Mouse (Mus musculus) CH12.LX (cell line): ENCODE results near the gene Tmprss6. TPM values are rescaled to one million over a fixed set of nuclear protein-coding genes. Genes with fewer than 3 reads are reported as not detected.
A peak's percentile ranks its signal among the peaks of the same experiment; 100 is the strongest.

Experiments used
- DNase-seq: peaks from one replicate; pipeline ENCODE4 v3.0.0-alpha.2; 2013; ENCODE audit errors: extremely low read depth
- H3K27ac ChIP-seq: 2 replicates; pipeline ENCODE4 v1.5.1; 2012; ENCODE audit warnings: low read depth, mild to moderate bottlenecking, control low read depth, moderate library complexity; ENCODE audit not compliant: insufficient read depth
- H3K27me3 ChIP-seq: replicated peaks from 2 replicates; pipeline ENCODE3; 2012; ENCODE audit warnings: inconsistent platforms
- H3K36me3 ChIP-seq, 2 experiments: replicated peaks in 1 of 2; 2 replicates each; pipeline versions ENCODE3 to v1.6.1; 2012; ENCODE audit warnings: inconsistent platforms in 1 of 2, low read length in 1 of 2, mild to moderate bottlenecking in 1 of 2, mixed read lengths in 1 of 2, moderate library complexity in 1 of 2; ENCODE audit not compliant: control insufficient read depth in 1 of 2, insufficient read depth in 1 of 2
- H3K4me1 ChIP-seq, 2 experiments: 2 replicates each; pipeline ENCODE4 v1.6.1; 2012; ENCODE audit warnings: inconsistent platforms in 1 of 2, moderate library complexity in 1 of 2; ENCODE audit not compliant: insufficient read depth in 2 of 2, control insufficient read depth in 1 of 2
- H3K4me2 ChIP-seq: 2 replicates; pipeline ENCODE4 v1.6.1; 2012; ENCODE audit warnings: low read depth, mild to moderate bottlenecking, control low read depth; ENCODE audit not compliant: poor library complexity, insufficient read depth, severe bottlenecking
- H3K4me3 ChIP-seq, 3 experiments: fragments of 150-350 bp in 1 of 3; sonication (generic) in 1 of 3; replicated peaks in 1 of 3; 2 replicates each; pipeline versions ENCODE3 to v1.5.1; 2011 to 2012; ENCODE audit warnings: low read depth in 2 of 3, low read length in 2 of 3, mild to moderate bottlenecking in 2 of 3, moderate library complexity in 2 of 3, control low read depth in 1 of 3, improper control_type of control experiment in 1 of 3, inconsistent platforms in 1 of 3, mixed read lengths in 1 of 3; ENCODE audit not compliant: poor library complexity in 1 of 3
- H3K79me2 ChIP-seq: replicated peaks from 2 replicates; pipeline ENCODE4 v1.6.1; 2012; ENCODE audit warnings: mild to moderate bottlenecking, moderate library complexity; ENCODE audit not compliant: control insufficient read depth, poor library complexity, insufficient read depth, severe bottlenecking; ENCODE audit errors: extremely low read depth
- H3K9ac ChIP-seq: 2 replicates; pipeline ENCODE4 v1.6.1; 2012; ENCODE audit warnings: low read depth, mild to moderate bottlenecking, control low read depth, moderate library complexity; ENCODE audit not compliant: insufficient read depth
- H3K9me3 ChIP-seq: replicated peaks from 2 replicates; pipeline ENCODE3; 2012; ENCODE audit warnings: low read length, inconsistent platforms, mixed read lengths
- BHLHE40 ChIP-seq: IDR thresholded peaks from 2 replicates; pipeline ENCODE4 v1.6.1; 2011; ENCODE audit warnings: mild to moderate bottlenecking, low read depth, low read length, improper control_type of control experiment
- CHD2 ChIP-seq: IDR thresholded peaks from 2 replicates; pipeline ENCODE4 v1.6.1; 2011; ENCODE audit warnings: low read length, improper control_type of control experiment
- CTCF ChIP-seq, 2 experiments: IDR thresholded peaks in 1 of 2; conservative IDR thresholded peaks in 1 of 2; 2 replicates each; pipeline ENCODE4 v1.5.1; 2011 to 2012; ENCODE audit warnings: low read depth in 2 of 2, low read length in 2 of 2, improper control_type of control experiment in 1 of 2, inconsistent platforms in 1 of 2, mild to moderate bottlenecking in 1 of 2, moderate library complexity in 1 of 2
- ELF1 ChIP-seq: IDR thresholded peaks from 2 replicates; pipeline ENCODE4 v1.6.1; 2014; ENCODE audit warnings: low read depth, mild to moderate bottlenecking, inconsistent platforms, low read length, improper control_type of control experiment
- ETS1 ChIP-seq: conservative IDR thresholded peaks from 2 replicates; pipeline ENCODE4 v1.6.1; 2012; ENCODE audit warnings: low read depth, mild to moderate bottlenecking, inconsistent platforms, low read length, improper control_type of control experiment, moderate library complexity
- GABPA ChIP-seq: IDR thresholded peaks from 2 replicates; pipeline ENCODE4 v1.6.1; 2012; ENCODE audit warnings: low read depth, low read length, improper control_type of control experiment, inconsistent platforms; ENCODE audit not compliant: insufficient replicate concordance
- HCFC1 ChIP-seq: IDR thresholded peaks from 2 replicates; pipeline ENCODE4 v1.6.1; 2012; ENCODE audit warnings: low read depth, mild to moderate bottlenecking, inconsistent platforms, low read length, improper control_type of control experiment
- JUND ChIP-seq: conservative IDR thresholded peaks from 2 replicates; pipeline ENCODE4 v1.6.1; 2011; ENCODE audit warnings: low read depth, low read length, improper control_type of control experiment
- KAT2A ChIP-seq: IDR thresholded peaks from 2 replicates; pipeline ENCODE4 v1.6.1; 2012; ENCODE audit warnings: low read length, improper control_type of control experiment, inconsistent platforms; ENCODE audit not compliant: insufficient replicate concordance
- MAZ ChIP-seq: IDR thresholded peaks from 2 replicates; pipeline ENCODE4 v1.6.1; 2012; ENCODE audit warnings: low read depth, mild to moderate bottlenecking, inconsistent platforms, low read length, improper control_type of control experiment, moderate library complexity
- MYC ChIP-seq: IDR thresholded peaks from 2 replicates; pipeline ENCODE4 v1.6.1; 2011; ENCODE audit warnings: low read depth, mild to moderate bottlenecking, improper control_type of control experiment, low read length
- NRF1 ChIP-seq: IDR thresholded peaks from 2 replicates; pipeline ENCODE4 v1.6.1; 2014; ENCODE audit warnings: low read depth, mild to moderate bottlenecking, inconsistent platforms, low read length, improper control_type of control experiment, moderate library complexity
- PAX5 ChIP-seq: IDR thresholded peaks from 2 replicates; pipeline ENCODE4 v1.6.1; 2012; ENCODE audit warnings: low read length, inconsistent platforms, mixed read lengths
- POLR2A ChIP-seq: IDR thresholded peaks from 2 replicates; pipeline ENCODE4 v1.6.1; 2011; ENCODE audit warnings: low read depth, mild to moderate bottlenecking, improper control_type of control experiment, low read length
- POLR2AphosphoS2 ChIP-seq: IDR thresholded peaks from 2 replicates; pipeline ENCODE4 v1.6.1; 2011; ENCODE audit warnings: low read depth, low read length, improper control_type of control experiment
- RAD21 ChIP-seq: IDR thresholded peaks from 2 replicates; pipeline ENCODE4 v1.6.1; 2011; ENCODE audit warnings: low read depth, mild to moderate bottlenecking, low read length, improper control_type of control experiment, moderate library complexity
- SIN3A ChIP-seq: IDR thresholded peaks from 2 replicates; pipeline ENCODE4 v1.6.1; 2012; ENCODE audit warnings: low read length, improper control_type of control experiment, inconsistent platforms
- SMC3 ChIP-seq: IDR thresholded peaks from 2 replicates; pipeline ENCODE4 v1.6.1; 2011; ENCODE audit warnings: low read depth, low read length, improper control_type of control experiment
- TBP ChIP-seq: conservative IDR thresholded peaks from 2 replicates; pipeline ENCODE4 v1.6.1; 2011; ENCODE audit warnings: low read depth, low read length, improper control_type of control experiment
- USF1 ChIP-seq: IDR thresholded peaks from 2 replicates; pipeline ENCODE4 v1.6.1; 2014; ENCODE audit warnings: low read depth, mild to moderate bottlenecking, inconsistent platforms, low read length, improper control_type of control experiment
- ZMIZ1 ChIP-seq: IDR thresholded peaks from 2 replicates; pipeline ENCODE4 v1.6.1; 2012; ENCODE audit warnings: low read depth, mild to moderate bottlenecking, inconsistent platforms, low read length, improper control_type of control experiment
- dilution Hi-C: fragments of 300-500 bp; cut with MboI; formaldehyde crosslinking; loops from 2 replicates; pipeline ENCODE4 v1.14.3; 2020; ENCODE audit warnings: low sequenced_read_pairs; ENCODE audit not compliant: extremely low pct_unique_long_range_greater_than_20kb, extremely low pct_ligation_motif_present
- in situ Hi-C: fragments of 300-500 bp; cut with MboI; formaldehyde crosslinking; loops from 3 replicates; pipeline ENCODE4 v1.14.3; 2019; ENCODE audit warnings: low sequenced_read_pairs, low pct_ligation_motif_present, low pct_unique_long_range_greater_than_20kb, mixed read lengths
- polyA plus RNA-seq: library from polyadenylated mRNA; unstranded; fragments of >175 nt; gene quantifications from 2 replicates; pipeline ENCODE4 v1.2.1, GENCODE M21; 2012; ENCODE audit warnings: low read depth; ENCODE audit not compliant: insufficient read length
- total RNA-seq, 2 experiments: library from RNA; depleted of rRNA; stranded (reverse); fragments of 300-350 nt in 1 of 2; fragments of >200 nt in 1 of 2; gene quantifications; 2 replicates each; pipeline ENCODE4 v1.2.3; 2012 to 2014

Gene Tmprss6
- total and polyA plus RNA-seq, 3 experiments: 0.24 to 0.54 (median 0.34) TPM

GRCm38 (mm10) chr15:78435681-78436080 lies 32.8 kb downstream of the Tmprss6 start:
- Histone ChIP-seq H3K27me3 (peaks cover 54% of the 10 kb centered on the region), H3K4me3 (no peak overlapping the region), H3K27ac (no peak overlapping the region), H3K9ac (no peak overlapping the region), H3K4me1 (peaks cover 20 to 48% of the 10 kb centered on the region in 2 experiments), H3K9me3 (no peaks in the 10 kb centered on the region), H3K36me3 (no peaks in the 10 kb centered on the region), H3K79me2 (no peaks in the 10 kb centered on the region), H3K4me2 (no peak overlapping the region)
- dilution Hi-C loops: no loop called here
- DNase-seq: no peak
- TF ChIP-seq ETS1: no peak
- no peak for TF ChIP-seq NRF1
- 0 out of 2 replicates have a peak, but pooled peaks have one; percentile 9 for TF ChIP-seq USF1
- no peak for TF ChIP-seq MAZ
- no peak for TF ChIP-seq ZMIZ1
- in situ Hi-C loops: loop anchor here (25.0 kb wide), 1 partner anchor 302 kb away; no protein-coding TSS in a partner anchor

- Histone ChIP-seq H3K9ac (no peak overlapping the region), H3K4me1 (peaks cover 21 to 48% of the 10 kb centered on the region in 2 experiments), H3K36me3 (no peaks in the 10 kb centered on the region), H3K79me2 (no peaks in the 10 kb centered on the region), H3K4me3 (no peak overlapping the region), H3K27me3 (peaks cover 54% of the 10 kb centered on the region), H3K27ac (no peak overlapping the region), H3K4me2 (no peak overlapping the region), H3K9me3 (no peaks in the 10 kb centered on the region)
- TF ChIP-seq PAX5 (no peak), SMC3 (peak; percentile 62), RAD21 (peak; percentile 57), CHD2 (no peak), GABPA (no peak), CTCF (conservative IDR thresholded peaks at IDR 0.05 in 1 of 2, IDR thresholded peaks at IDR 0.05 in 1 of 2; ENCODE audit: low read depth in 2 of 2, low read length in 2 of 2) (peak; percentile 59 to 73)
- dilution Hi-C loops (no loop called here), in situ Hi-C loops (loop anchor here (25.0 kb wide), 1 partner anchor 302 kb away; no protein-coding TSS in a partner anchor)
- peak; percentile 47 for DNase-seq
Measured at GRCm38 (mm10) chr15:78434896-78435520, 33.4 kb downstream of the Tmprss6 start.

GRCm38 (mm10) chr15:78431541-78432121 lies 36.8 kb downstream of the Tmprss6 start:
- dilution Hi-C loops (no loop called here), in situ Hi-C loops (loop anchor here (25.0 kb wide), 1 partner anchor 306 kb away; no protein-coding TSS in a partner anchor)
- no peak for DNase-seq
- no peaks in the 10 kb centered on the region for H3K36me3 ChIP-seq
- H3K4me2 ChIP-seq: no peak overlapping the region
- peaks cover 28% of the 10 kb centered on the region for H3K27me3 ChIP-seq
- no peak overlapping the region for H3K27ac ChIP-seq
- no peak overlapping the region for H3K4me3 ChIP-seq
- H3K9me3 ChIP-seq: peaks cover 8% of the 10 kb centered on the region
- H3K79me2 ChIP-seq: no peaks in the 10 kb centered on the region
- peaks cover 13 to 39% of the 10 kb centered on the region in 2 experiments for H3K4me1 ChIP-seq
- no peak overlapping the region for H3K9ac ChIP-seq
- no peak for TF ChIP-seq ETS1
- no peak for TF ChIP-seq MYC
- TF ChIP-seq CHD2: no peak
- TF ChIP-seq POLR2A: no peak
- TF ChIP-seq JUND: no peak
- no peak for TF ChIP-seq HCFC1
- no peak for TF ChIP-seq SIN3A
- no peak for TF ChIP-seq TBP
- no peak for TF ChIP-seq KAT2A
- TF ChIP-seq POLR2AphosphoS2: no peak
- TF ChIP-seq BHLHE40: no peak
- TF ChIP-seq ELF1: no peak
- no peak for TF ChIP-seq MAZ
